Mouse (Mus musculus) spleen, postnatal 14 days (tissue): Measurements from ENCODE around the gene Rps19bp1.

ENCODE experiments used
- DNase-seq, 2 experiments: peaks; one replicate each; pipeline ENCODE4 v3.0.0; 2021 to 2022; ENCODE audit warnings: low spot score in 2 of 2

The Rps19bp1 gene

GRCm38 (mm10) chr15:80263610-80264575 is at the start of gene Rps19bp1:
TSS of gene Rps19bp1 (minus strand) at chr15:80264315.
- peak; percentile 81 to 87 for DNase-seq

DNA sequence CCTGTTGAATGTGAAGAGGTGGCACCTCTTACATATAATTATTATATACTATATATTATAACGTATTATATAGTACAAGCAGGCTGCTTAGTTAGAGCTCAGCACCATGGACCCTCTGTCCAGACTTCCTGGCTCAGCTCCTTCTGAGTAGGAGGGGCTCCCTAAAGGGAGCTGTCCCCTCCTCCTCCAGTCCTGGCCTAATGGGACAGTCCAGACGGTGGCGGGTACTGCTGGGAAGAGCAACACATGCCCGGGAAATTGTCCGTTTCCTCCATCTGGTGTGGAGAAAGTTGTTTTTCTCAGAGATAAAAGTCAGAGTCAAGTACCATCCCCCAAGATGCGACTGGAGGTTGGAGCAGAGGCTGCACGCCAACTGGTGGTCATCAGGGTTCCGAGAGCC is 42.0 kb upstream of the Rps19bp1 start:
- no peak for DNase-seq

GRCm38 (mm10) chr15:80304188-80304587 is 40.1 kb upstream of the Rps19bp1 start:
- DNase-seq, result no peak

DNA sequence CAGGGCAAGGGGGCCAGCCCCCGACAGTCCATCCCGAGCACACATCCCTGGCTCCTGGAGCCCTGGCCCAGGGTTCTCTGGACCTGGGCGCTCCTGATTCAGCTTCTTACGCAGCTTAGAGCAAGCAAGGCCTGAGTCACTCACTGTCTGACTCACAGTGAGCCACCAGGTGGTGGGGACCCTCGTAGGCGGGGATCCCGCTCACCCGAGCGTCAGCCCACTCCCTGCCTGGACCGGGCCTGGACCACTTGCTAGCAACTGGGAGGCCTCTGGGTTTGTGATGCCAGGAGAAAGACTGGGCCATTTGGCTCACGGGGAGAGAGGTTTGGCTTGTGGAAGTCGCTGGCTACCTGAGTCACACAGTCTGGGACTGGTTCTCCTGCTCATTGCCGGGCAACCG is 39.7 kb upstream of the Rps19bp1 start:
- no peak for DNase-seq

DNA sequence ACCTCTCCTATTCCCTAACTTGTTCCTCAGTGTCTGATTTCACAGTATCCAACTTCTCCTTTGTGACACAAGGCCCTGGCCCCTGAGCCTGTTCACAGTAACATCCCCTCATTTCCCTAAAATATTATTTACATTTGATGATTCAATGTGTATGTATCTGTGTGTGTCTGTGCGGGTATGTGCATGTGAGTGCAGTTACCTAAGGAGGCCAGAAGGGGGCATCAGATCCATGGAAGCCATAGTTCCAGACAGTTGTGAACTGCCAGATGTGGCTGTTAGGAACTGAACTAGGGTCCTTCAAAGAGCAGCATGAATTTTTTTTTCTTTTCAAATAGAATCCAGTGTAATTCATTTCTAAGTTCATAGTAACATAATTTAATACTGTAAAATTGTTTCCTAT is 33.0 kb upstream of the Rps19bp1 start:
- no peak for DNase-seq

DNA sequence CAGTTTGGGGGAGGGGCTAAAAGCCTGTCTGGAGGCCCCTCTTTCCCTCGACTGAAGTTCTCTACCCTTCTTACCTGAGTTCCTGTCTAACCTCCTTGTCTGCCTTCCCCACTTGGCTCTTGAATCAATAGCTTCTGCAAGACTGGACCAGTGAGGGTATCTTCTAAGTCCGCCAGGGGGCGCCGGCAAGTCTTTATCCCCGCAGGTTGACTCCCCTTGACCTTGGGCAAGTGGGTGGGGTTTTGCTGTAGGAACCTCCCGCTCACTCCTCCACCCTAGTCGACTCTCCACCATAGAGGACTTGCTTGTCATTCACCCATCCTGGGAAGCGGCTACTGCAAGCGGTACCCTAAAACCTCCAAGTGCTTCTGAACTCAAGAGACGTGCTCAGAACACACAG is 25.3 kb upstream of the Rps19bp1 start:
- DNase-seq, result peak; percentile 62 to 76

GRCm38 (mm10) chr15:80288036-80288435 is 23.9 kb upstream of the Rps19bp1 start:
- DNase-seq, result no peak

DNA sequence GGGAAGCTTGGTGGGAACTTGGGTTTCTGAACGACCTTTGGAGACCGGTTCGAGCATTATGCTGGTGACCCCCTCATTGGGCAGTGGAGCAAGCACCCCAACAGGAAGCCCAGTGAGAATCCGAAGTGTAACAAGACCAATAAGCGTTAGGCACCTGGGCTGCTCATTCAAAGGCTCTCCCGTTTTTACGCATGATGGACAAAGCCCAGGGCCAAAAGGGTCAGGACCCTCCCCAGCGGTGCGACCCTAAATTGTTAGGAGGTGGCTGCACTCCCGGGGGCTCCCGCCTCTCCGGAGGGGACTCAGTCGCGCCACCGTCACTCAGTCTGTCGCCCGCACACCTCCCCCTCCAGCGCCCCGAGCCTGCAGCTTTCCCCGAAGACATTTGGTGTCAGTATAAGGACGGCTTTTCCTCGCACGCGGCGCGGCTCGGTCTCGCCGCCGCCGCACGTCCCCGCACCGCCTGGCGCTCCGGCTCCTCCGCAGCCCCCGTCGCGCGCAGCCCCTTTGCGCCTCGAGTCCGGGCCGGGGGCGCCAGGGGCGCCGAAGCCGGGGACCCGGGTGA is 22.8 kb upstream of the Rps19bp1 start, which contains the start of gene Cacna1i:
Gene Cacna1i (plus strand): TSS at position 388 of the 565 bp plus-strand sequence.
- no peak for DNase-seq

- DNase-seq, result peak in 1 of 2 experiments; percentile 36
Observed at GRCm38 (mm10) chr15:80280646-80281045, 16.5 kb upstream of the Rps19bp1 start.

DNA sequence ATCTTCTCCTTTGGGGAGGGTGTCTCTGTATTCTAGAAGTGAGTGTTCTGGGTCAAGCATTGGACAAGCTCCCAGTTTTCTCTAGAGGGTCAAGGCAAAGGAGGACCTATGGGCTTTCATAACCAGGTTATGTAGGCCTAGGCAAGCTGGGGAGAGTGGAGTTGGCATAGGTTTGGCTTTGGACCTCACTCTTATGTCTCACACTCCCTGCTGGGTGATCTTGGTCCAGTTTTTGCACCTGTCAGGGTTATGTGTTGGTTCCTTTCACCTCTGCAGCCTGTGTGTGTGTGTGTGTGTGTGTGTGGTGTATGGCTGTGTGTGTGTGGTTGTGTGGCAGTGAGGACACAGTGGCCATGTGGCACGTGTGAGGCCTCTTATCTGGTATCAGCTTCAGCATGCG is 14.9 kb upstream of the Rps19bp1 start:
- no peak for DNase-seq

- DNase-seq, result no peak
Observed at GRCm38 (mm10) chr15:80278121-80278759, 14.1 kb upstream of the Rps19bp1 start.

GRCm38 (mm10) chr15:80277625-80278024 is 13.5 kb upstream of the Rps19bp1 start:
- DNase-seq, result peak in 1 of 2 experiments; percentile 34

DNA sequence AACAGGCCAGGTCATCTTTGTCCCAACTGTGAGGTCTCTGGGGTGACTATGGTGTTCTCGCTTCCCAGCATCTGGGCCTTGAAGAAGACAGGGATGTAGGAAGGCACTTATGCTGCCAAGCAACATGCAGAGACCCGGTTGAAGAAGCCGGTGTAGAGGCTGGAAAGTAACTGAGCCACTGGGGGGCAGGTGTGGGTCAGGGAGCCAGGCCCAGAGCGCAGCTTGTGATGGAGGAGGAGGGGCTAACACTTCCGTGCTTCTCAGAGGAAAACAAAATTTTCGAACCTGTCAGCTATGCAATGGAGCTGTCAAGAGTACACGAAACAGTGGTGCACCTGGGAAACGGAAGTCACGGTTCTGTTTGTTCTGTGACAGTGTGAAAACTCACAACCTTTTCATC is 13.0 kb upstream of the Rps19bp1 start:
- DNase-seq, result no peak

GRCm38 (mm10) chr15:80271858-80272396 is 7.8 kb upstream of the Rps19bp1 start:
- DNase-seq, result no peak

DNA sequence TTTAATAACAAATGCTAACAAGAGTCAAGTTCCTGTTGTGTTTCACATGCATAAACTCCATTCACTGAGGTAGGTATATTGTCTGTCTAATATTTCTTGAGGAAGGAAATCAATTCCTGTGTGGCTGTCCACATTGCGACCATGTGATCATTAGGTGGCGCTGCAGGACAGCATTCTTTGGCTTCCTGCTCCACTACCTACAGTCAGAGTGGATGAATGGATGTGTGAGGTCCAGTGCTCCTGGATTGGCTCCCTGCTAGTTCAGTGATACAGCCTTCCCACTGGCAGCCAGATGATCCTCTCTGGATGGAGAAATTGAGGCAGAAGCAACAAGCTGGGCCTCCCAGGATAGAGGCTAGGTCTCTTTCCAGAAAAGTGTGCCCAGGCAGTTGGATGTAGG is 2.2 kb upstream of the Rps19bp1 start:
- peak in 1 of 2 experiments; percentile 65 for DNase-seq

DNA sequence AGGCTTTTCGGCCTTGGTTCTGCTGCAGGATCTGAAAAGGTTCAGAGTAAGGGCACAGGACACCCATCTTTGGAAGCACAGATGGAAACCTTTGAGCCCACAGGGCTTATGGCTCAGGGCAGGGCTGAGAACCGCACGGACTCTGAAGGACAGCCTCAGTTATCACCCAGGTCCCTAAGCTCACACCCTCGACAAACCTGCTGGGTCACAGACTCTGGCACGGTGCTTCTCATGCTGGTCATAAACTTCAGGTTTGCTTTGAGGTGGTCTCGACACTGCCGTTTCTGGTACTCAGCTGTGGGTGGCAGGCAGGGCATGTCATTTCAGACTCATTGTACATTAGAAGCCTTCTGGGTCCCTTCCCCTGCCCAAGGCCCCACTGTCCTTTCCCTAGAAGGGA is 3.0 kb downstream of the Rps19bp1 start:
- no peak for DNase-seq

DNA sequence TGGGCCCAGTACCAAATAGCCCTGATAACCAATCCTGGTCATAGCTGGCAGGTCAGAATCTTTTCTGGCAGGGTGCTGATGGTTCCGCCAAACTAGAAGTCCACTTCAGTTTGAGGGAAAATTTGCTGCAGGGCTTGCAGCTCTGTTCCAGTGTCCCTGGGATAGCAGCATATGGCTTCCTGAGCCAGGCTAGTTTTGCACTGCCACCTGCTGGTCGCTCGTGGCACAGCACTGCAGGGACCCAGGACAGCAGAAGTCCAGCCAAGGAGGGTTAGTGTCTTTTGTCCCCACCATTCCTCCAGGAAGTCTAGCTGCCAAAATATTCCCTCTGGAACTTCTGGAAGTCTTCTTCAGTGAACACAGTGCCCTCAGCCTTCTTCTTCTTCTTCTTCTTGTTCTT is 3.4 kb downstream of the Rps19bp1 start:
- peak; percentile 74 to 84 for DNase-seq

DNA sequence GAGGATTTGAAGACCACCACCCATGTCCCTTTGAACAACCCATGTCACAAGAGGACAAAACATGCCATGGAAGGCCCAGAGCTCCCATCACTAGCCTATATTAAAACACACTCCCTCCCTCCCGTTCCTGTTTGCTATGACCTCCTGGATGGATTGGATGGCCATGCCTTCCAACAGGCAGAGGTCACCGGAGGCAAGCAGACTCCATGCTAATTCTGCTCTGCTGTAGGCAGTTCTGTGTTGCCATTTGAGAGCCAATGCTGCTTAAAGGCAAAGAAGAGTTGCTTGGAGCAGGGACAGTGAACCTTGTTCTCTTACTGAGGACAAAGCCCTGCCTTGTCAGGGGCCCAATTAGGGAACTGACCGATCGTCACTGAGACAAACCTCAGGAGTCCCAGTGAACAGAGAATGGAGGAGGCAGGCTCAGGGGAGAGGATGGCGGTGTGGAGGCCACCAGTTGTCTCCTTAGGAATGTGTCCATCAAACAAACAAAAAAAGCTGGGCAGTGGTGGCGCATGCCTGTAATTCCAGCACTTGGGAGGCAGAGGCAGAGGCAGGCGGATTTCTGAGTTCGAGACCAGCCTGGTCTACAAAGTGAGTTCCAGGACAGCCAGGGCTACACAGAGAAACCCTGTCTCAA is 4.6 kb downstream of the Rps19bp1 start:
- DNase-seq, result no peak

DNA sequence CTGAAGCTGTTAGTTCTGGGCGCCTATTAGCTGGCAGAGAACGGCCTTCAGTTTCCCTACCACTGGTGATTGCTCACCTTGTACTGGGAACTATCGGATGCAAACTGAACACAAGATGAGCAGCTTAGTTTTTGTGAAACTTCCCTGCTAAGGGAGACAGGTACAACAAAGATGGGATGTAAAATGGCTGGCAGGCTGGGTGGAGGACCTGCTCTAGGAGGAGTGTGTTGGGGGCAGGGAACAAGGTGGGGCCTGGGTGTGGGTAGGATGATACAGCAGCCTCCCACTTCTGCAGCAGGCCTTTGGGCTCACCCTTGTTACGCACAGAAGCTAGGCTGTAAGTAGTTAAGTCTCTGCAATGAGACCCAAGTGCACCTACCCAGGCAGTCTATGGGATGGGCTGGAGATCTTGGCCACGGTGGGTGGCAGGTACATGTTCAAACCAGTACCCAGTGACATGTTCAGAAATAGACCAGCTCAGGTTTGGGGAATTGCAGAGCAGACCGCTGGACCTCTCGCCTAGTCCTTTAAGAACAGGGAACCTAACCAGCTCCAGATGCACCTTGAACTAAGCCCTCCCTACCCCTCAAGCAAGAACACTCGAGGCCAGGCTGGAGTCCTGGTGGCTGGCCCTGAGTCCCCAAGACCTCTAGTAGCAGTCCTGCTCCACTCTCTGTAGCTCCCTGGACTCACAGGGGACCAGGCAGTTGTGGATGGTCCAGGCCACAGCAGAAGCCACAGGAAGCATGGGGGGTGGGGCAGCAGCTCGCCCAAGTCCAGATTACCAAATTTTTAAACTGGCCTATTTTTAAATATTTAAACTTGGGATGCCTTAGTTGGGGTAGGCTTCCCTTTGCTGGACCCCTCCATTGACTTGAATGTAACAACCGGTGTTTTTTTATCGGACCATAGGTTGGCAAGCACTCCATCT is 5.6 kb downstream of the Rps19bp1 start:
- DNase-seq, result peak; percentile 41 to 53

GRCm38 (mm10) chr15:80257602-80258239 is 6.4 kb downstream of the Rps19bp1 start:
- no peak for DNase-seq
